11 mouse cellular contexts compared by ENCODE assay signal in the genomic region with DNA sequence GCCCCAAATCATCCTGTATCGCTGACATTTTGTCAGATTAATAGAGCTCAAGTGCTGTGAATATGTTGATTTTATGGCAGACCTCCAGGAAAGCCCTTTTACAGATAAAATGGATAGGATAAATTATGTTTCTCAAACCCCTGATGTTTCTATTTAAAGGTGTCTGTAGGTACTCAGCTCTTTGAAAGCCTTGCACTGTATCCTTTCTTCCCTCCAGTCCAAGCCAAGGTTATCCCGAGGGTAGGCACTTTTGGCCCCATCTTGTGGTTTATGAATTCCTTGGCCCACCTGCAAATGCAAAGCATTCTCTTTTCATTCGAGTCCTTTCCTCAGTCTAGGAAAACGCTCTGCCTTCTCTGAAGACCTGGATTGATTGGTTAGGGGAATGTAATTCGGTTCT.
"Had no signal": no experiment of that assay in that cellular context is flagged by ENCODE, and none has a peak within 500 bp of the region (broad histone marks: within the 10 kb centered on the region; RNA-seq: fewer than 3 reads in every experiment).

No protein-coding gene starts in this region.

- ATAC-seq: intestine, embryonic 16.5 days; liver, embryonic 12.5 days; midbrain, embryonic 13.5 days had no signal

- H3K36me3 ChIP-seq: limb, embryonic 15.5 days; liver, embryonic 12.5 days; lung, embryonic 15.5 days; midbrain, embryonic 13.5 days had no signal

- H3K4me3 ChIP-seq: left cerebral cortex, adult 2 months; limb, embryonic 15.5 days; liver, embryonic 12.5 days; lung, embryonic 15.5 days; midbrain, embryonic 13.5 days had no signal

- H3K9me3 ChIP-seq: limb, embryonic 15.5 days; liver, embryonic 12.5 days; lung, embryonic 15.5 days; midbrain, embryonic 13.5 days had no signal

- H3K27ac ChIP-seq: left cerebral cortex, adult 2 months; limb, embryonic 15.5 days; liver, embryonic 12.5 days; lung, embryonic 15.5 days; midbrain, embryonic 13.5 days had no signal

- H3K27me3 ChIP-seq: limb, embryonic 15.5 days; liver, embryonic 12.5 days; lung, embryonic 15.5 days; midbrain, embryonic 13.5 days had no signal

- H3K4me1 ChIP-seq: liver, embryonic 12.5 days; lung, embryonic 15.5 days; midbrain, embryonic 13.5 days had no signal

- H3K9ac ChIP-seq: limb, embryonic 15.5 days; liver, embryonic 12.5 days; lung, embryonic 15.5 days; midbrain, embryonic 13.5 days had no signal

- DNase-seq: kidney, adult 2 months; kidney, postnatal 10 days; right cerebral cortex, adult 18-20 months; thymus, adult 18-20 months; thymus, postnatal 14 days had no signal

- H3K4me2 ChIP-seq: limb, embryonic 15.5 days; liver, embryonic 12.5 days; lung, embryonic 15.5 days; midbrain, embryonic 13.5 days had no signal
